Mouse (Mus musculus): ENCODE data around the gene Snx22. TPM values are rescaled to one million over a fixed set of nuclear protein-coding genes. Genes with fewer than 3 reads are reported as not detected.
A peak's percentile ranks its signal among the peaks of the same experiment; 100 is the strongest.

Snx22 gene
- polyA plus RNA-seq, 1 experiment = 1.0 TPM

GRCm38 (mm10) chr9:66072754-66073153 lies 3.2 kb upstream of the Snx22 start:
- 82% methylated on average over 7 of the region's 7 CpGs for WGBS

GRCm38 (mm10) chr9:66070151-66070550 lies 632 bp upstream of the Snx22 start:
- 82% methylated on average over 5 of the region's 5 CpGs for WGBS
- no peak for DNase-seq (ENCODE audit: low read depth, low spot score)

More at GRCm38 (mm10) chr9:66072754-66073153, 3.2 kb upstream of the Snx22 start:
- DNase-seq (ENCODE audit: low read depth, low spot score) = no peak

GRCm38 (mm10) chr9:66068971-66069391 lies 538 bp downstream of the Snx22 start:
- DNase-seq (ENCODE audit: low read depth, low spot score) = no peak
- 1% methylated on average over 30 of the region's 30 CpGs for WGBS

GRCm38 (mm10) chr9:66068056-66068455 lies 1.5 kb downstream of the Snx22 start:
- no peak for DNase-seq (ENCODE audit: low read depth, low spot score)
- 91% methylated on average over 4 of the region's 4 CpGs for WGBS

GRCm38 (mm10) chr9:66067542-66067941 lies 2.0 kb downstream of the Snx22 start:
- 71% methylated on average over 5 of the region's 5 CpGs for WGBS
- no peak for DNase-seq (ENCODE audit: low read depth, low spot score)

- no peak for DNase-seq (ENCODE audit: low read depth, low spot score)
- WGBS = 86% methylated on average over 3 of the region's 3 CpGs
Observed at GRCm38 (mm10) chr9:66066791-66067190, 2.7 kb downstream of the Snx22 start.

GRCm38 (mm10) chr9:66064316-66064715 lies 5.2 kb downstream of the Snx22 start:
- WGBS = 96% methylated on average over 11 of the region's 11 CpGs
- no peak for DNase-seq (ENCODE audit: low read depth, low spot score)

GRCm38 (mm10) chr9:66063446-66063845 lies 6.1 kb downstream of the Snx22 start:
- no peak for DNase-seq (ENCODE audit: low read depth, low spot score)
- 89% methylated on average over 3 of the region's 3 CpGs for WGBS

- WGBS = 63% methylated on average over 3 of the region's 3 CpGs
- no peak for DNase-seq (ENCODE audit: low read depth, low spot score)
Observed at GRCm38 (mm10) chr9:66061656-66062055, 7.9 kb downstream of the Snx22 start.

- WGBS = 14% methylated on average over 4 of the region's 4 CpGs
- no peak for DNase-seq (ENCODE audit: low read depth, low spot score)
Observed at GRCm38 (mm10) chr9:66060986-66061385, 8.5 kb downstream of the Snx22 start.

- WGBS = under 1% methylated on average over 20 of the region's 20 CpGs
- no peak for DNase-seq (ENCODE audit: low read depth, low spot score)
Observed at GRCm38 (mm10) chr9:66060308-66060647, 9.2 kb downstream of the Snx22 start.

- peak; percentile 83 for DNase-seq (ENCODE audit: low read depth, low spot score)
- WGBS = 2% methylated on average over 51 of the region's 51 CpGs
Observed at GRCm38 (mm10) chr9:66059583-66060307, 9.8 kb downstream of the Snx22 start, which contains the start of gene Ppib. Gene Ppib (plus strand): TSS chr9:66060222.

GRCm38 (mm10) chr9:66053620-66054019 lies 15.9 kb downstream of the Snx22 start:
- no peak for DNase-seq (ENCODE audit: low read depth, low spot score)
- 54% methylated on average over 1 of the region's 1 CpGs for WGBS

GRCm38 (mm10) chr9:66052731-66053130 lies 16.8 kb downstream of the Snx22 start:
- DNase-seq (ENCODE audit: low read depth, low spot score) = no peak
- 100% methylated on average over 1 of the region's 1 CpGs for WGBS

GRCm38 (mm10) chr9:66051493-66051892 lies 18.0 kb downstream of the Snx22 start:
- DNase-seq (ENCODE audit: low read depth, low spot score) = no peak

GRCm38 (mm10) chr9:66049931-66050601 lies 19.5 kb downstream of the Snx22 start:
- WGBS = 77% methylated on average over 6 of the region's 6 CpGs
- DNase-seq (ENCODE audit: low read depth, low spot score) = no peak

More at GRCm38 (mm10) chr9:66051493-66051892, 18.0 kb downstream of the Snx22 start:
- 76% methylated on average over 4 of the region's 4 CpGs for WGBS

GRCm38 (mm10) chr9:66043241-66043640 lies 26.3 kb downstream of the Snx22 start:
- WGBS = 97% methylated on average over 3 of the region's 3 CpGs

GRCm38 (mm10) chr9:66042331-66042730 lies 27.2 kb downstream of the Snx22 start:
- 82% methylated on average over 4 of the region's 4 CpGs for WGBS
- no peak for DNase-seq (ENCODE audit: low read depth, low spot score)

More at GRCm38 (mm10) chr9:66043241-66043640, 26.3 kb downstream of the Snx22 start:
- DNase-seq (ENCODE audit: low read depth, low spot score) = no peak

GRCm38 (mm10) chr9:66040801-66041200 lies 28.7 kb downstream of the Snx22 start:
- DNase-seq (ENCODE audit: low read depth, low spot score) = no peak
- 90% methylated on average over 3 of the region's 3 CpGs for WGBS

- no peak for DNase-seq (ENCODE audit: low read depth, low spot score)
Observed at GRCm38 (mm10) chr9:66039290-66039689, 30.2 kb downstream of the Snx22 start.

GRCm38 (mm10) chr9:66038581-66038980 lies 30.9 kb downstream of the Snx22 start:
- no peak for DNase-seq (ENCODE audit: low read depth, low spot score)
- 90% methylated on average over 4 of the region's 4 CpGs for WGBS

More at GRCm38 (mm10) chr9:66039290-66039689, 30.2 kb downstream of the Snx22 start:
- 89% methylated on average over 4 of the region's 4 CpGs for WGBS

Data from large intestine, adult 2 months (tissue).